Mouse (Mus musculus) intestine, embryonic 15.5 days (tissue): ENCODE results near the gene Eif4g1. TPM values are rescaled to one million over a fixed set of nuclear protein-coding genes. Genes with fewer than 3 reads are reported as not detected.
A peak's percentile ranks its signal among the peaks of the same experiment; 100 is the strongest.

ENCODE experiments used
- ATAC-seq: fragments of 200-750 bp; cut with Nextera tagmentation; 2 replicates; pipeline ENCODE4 v1.8.0; 2017; ENCODE audit warnings: moderate TSS enrichment, moderate library complexity
- H3K27ac ChIP-seq: fragments of 300-500 bp; sonication (generic); 2 replicates; pipeline ENCODE4 v1.5.1; 2015; ENCODE audit warnings: mild to moderate bottlenecking, inconsistent platforms
- H3K27me3 ChIP-seq: fragments of 300-500 bp; sonication (generic); replicated peaks from 2 replicates; pipeline ENCODE4 v1.6.1; 2015; ENCODE audit warnings: inconsistent platforms
- H3K36me3 ChIP-seq: fragments of 300-500 bp; sonication (generic); 2 replicates; pipeline ENCODE4 v1.6.1; 2015; ENCODE audit warnings: inconsistent platforms
- H3K4me1 ChIP-seq: fragments of 300-500 bp; sonication (generic); replicated peaks from 2 replicates; pipeline ENCODE4 v1.6.1; 2015; ENCODE audit warnings: inconsistent platforms
- H3K4me2 ChIP-seq: fragments of 300-500 bp; sonication (generic); replicated peaks from 2 replicates; pipeline ENCODE4 v1.6.1; 2015; ENCODE audit warnings: mild to moderate bottlenecking, inconsistent platforms
- H3K4me3 ChIP-seq: fragments of 300-500 bp; sonication (generic); replicated peaks from 2 replicates; pipeline ENCODE4 v1.5.1; 2015; ENCODE audit warnings: inconsistent platforms
- H3K9ac ChIP-seq: fragments of 300-500 bp; sonication (generic); 2 replicates; pipeline ENCODE4 v1.6.1; 2015; ENCODE audit warnings: inconsistent platforms
- H3K9me3 ChIP-seq: fragments of 300-500 bp; sonication (generic); 2 replicates; pipeline ENCODE4 v1.6.1; 2016; ENCODE audit warnings: inconsistent platforms
- WGBS: fragments of 180-500 bp; shearing (Covaris S2); methylation state at CpG from one replicate; pipeline ENCODE4 v1.1.7; 2015; 5-methylcytosine and 5-hydroxymethylcytosine counted together
- polyA plus RNA-seq: library from polyadenylated mRNA; unstranded; fragments of >200 nt; fragmentation: Nextera tagmentation; extraction: Ambion mirVana; gene quantifications from 2 replicates; pipeline ENCODE4 v1.2.1, GENCODE M21; 2015

Gene Eif4g1
- polyA plus RNA-seq, 1 experiment from 2014 or later: 183 TPM

DNA sequence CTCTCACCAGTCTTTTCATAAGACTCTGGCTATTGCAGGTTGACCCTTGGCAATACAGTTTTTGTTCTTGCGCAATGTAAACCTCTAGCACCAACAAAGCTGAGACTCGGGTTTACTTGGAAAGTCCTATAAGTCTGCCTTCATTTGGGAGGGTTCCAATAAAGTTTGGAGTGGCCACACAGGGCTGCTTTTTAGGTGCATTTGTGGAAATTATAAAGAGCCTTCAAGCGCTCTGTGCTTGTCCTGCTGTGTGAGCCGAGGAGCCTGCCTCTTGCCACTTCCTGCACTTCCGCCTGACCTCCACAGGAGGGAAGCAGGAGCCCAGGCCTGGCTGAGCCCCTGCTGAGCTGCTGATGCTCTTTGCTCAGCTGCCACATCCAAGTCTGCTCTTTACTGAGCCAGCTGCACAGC, 56.2 kb downstream of the Eif4g1 start:
- Histone ChIP-seq H3K36me3 (0 out of 2 replicates have a peak, but pooled peaks cover 7% of the 10 kb centered on the region), H3K27ac (no peak overlapping the region), H3K9me3 (no peaks in the 10 kb centered on the region), H3K27me3 (no peaks in the 10 kb centered on the region), H3K4me3 (no peak overlapping the region), H3K4me1 (no peaks in the 10 kb centered on the region), H3K4me2 (no peak overlapping the region), H3K9ac (no peak overlapping the region)
- WGBS: 33% methylated on average over 5 of the region's 5 CpGs
- peak; percentile 80 for ATAC-seq

DNA sequence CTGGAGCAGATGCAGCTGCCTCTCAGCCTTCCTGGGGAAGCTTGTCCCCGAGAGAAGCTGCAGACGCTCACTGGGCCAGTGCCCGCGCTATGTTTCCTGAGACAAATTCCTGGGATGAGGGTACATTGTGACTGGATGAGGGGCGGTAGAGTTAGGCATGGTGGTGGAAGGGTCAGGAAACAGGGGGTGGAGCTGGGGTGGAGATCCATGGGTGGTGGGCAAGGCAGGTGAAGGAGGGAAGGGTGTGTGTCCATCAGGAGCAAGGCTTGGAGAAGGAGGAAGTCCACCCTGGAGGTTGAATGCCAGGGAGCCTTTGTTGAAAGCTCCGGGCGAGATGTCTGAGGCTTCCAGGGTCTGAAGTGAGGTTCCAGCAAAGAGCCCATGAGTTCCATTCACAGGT, 57.2 kb downstream of the Eif4g1 start:
- H3K36me3 ChIP-seq: 0 out of 2 replicates have a peak, but pooled peaks cover 4% of the 10 kb centered on the region
- ATAC-seq: no peak
- peaks cover 2% of the 10 kb centered on the region for H3K4me1 ChIP-seq
- H3K9me3 ChIP-seq: no peaks in the 10 kb centered on the region
- H3K9ac ChIP-seq: no peak overlapping the region
- H3K27me3 ChIP-seq: no peaks in the 10 kb centered on the region
- no peak overlapping the region for H3K4me3 ChIP-seq
- 78% methylated on average over 7 of the region's 7 CpGs for WGBS
- H3K4me2 ChIP-seq: no peak overlapping the region
- H3K27ac ChIP-seq: no peak overlapping the region

DNA sequence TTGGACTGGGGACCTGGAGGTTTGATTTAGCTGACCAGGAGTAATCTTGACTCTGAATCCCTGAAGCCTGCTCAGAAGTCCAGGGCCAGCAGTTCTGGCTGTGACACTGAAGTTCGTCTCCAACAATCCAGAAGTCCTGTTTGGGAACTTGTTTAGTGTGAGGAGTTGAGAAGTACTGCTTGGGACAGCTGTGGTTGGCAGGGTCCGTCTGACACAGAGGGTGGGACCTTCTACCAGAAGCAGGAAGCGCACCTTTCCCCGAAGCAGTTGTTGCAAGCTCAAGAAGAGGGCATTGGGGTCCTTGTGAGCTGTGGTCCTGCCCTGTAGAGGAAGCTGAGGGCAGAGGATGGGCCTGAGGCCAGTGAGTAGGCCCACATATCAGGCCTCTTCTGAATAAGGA, 57.6 kb downstream of the Eif4g1 start:
- no peak for ATAC-seq

GRCm38 (mm10) chr16:20726384-20726783, 58.3 kb downstream of the Eif4g1 start:
- Histone ChIP-seq H3K9ac (no peak overlapping the region), H3K4me2 (no peak overlapping the region), H3K27ac (no peak overlapping the region), H3K36me3 (0 out of 2 replicates have a peak, but pooled peaks cover 4% of the 10 kb centered on the region), H3K4me1 (peaks cover 5% of the 10 kb centered on the region), H3K9me3 (no peaks in the 10 kb centered on the region), H3K4me3 (no peak overlapping the region), H3K27me3 (no peaks in the 10 kb centered on the region)
- no peak for ATAC-seq
- WGBS: 63% methylated on average over 1 of the region's 1 CpGs

More for the DNA sequence above, 57.6 kb downstream of the Eif4g1 start:
- Histone ChIP-seq H3K4me3 (no peak overlapping the region), H3K36me3 (0 out of 2 replicates have a peak, but pooled peaks cover 4% of the 10 kb centered on the region), H3K4me1 (peaks cover 5% of the 10 kb centered on the region), H3K27ac (no peak overlapping the region), H3K9me3 (no peaks in the 10 kb centered on the region), H3K9ac (no peak overlapping the region), H3K27me3 (no peaks in the 10 kb centered on the region), H3K4me2 (no peak overlapping the region)
- WGBS: 75% methylated on average over 4 of the region's 4 CpGs

DNA sequence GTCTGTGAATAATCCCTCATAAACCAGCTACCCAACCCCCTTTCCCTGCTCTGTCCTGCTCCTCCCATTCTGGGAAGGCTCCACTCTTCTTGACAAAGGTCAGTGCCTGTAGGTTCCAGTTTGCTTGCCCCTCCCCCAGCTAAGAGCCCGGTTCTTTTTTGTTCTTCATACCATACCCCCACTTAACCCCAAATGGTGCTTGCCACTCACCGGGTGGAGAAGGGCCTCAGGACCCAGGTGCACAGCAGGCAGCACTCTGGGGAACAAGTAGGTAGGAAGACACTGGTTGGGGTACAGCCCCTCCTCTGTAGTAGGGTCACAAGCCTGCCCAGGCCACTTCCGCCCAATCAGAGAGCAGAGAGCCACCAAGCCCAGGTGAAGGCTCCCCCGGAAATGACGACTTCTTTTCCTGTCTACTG, 62.2 kb downstream of the Eif4g1 start:
- ATAC-seq: peak; percentile 67
- H3K27ac ChIP-seq: no peak overlapping the region
- H3K9me3 ChIP-seq: no peaks in the 10 kb centered on the region
- no peak overlapping the region for H3K4me3 ChIP-seq
- peaks cover 18% of the 10 kb centered on the region for H3K4me1 ChIP-seq
- H3K9ac ChIP-seq: no peak overlapping the region
- peak overlapping the region; percentile 30; the same call in 1 of the 2 replicates for H3K4me2 ChIP-seq
- 32% methylated on average over 5 of the region's 5 CpGs for WGBS
- H3K27me3 ChIP-seq: peaks cover 14% of the 10 kb centered on the region
- no peaks in the 10 kb centered on the region for H3K36me3 ChIP-seq

DNA sequence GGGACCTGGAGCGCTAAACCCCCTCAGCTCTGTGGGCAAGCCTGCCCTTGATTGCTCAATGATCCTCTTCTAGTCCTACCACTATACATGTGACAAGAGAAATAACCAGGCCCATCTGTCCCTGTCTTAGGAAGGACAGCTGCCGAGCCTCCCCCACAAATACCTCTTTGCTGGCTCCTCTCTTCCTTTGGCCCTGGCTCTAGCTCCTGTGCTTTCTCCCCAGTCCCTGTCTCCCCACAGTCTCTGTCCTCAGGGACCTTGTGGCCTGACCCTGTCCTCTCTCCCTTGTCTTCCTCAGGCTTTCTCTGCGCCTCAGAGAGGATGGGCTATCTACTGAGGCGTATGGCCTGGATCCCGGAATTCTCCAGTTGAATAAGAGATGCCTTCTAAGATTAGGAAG, 63.6 kb downstream of the Eif4g1 start:
- ATAC-seq: no peak
- 69% methylated on average over 5 of the region's 5 CpGs for WGBS
- H3K9me3 ChIP-seq: no peaks in the 10 kb centered on the region
- H3K27me3 ChIP-seq: peaks cover 26% of the 10 kb centered on the region
- no peak overlapping the region for H3K4me3 ChIP-seq
- H3K4me1 ChIP-seq: peaks cover 18% of the 10 kb centered on the region
- no peak overlapping the region for H3K9ac ChIP-seq
- no peaks in the 10 kb centered on the region for H3K36me3 ChIP-seq
- H3K27ac ChIP-seq: no peak overlapping the region
- no peak overlapping the region for H3K4me2 ChIP-seq

DNA sequence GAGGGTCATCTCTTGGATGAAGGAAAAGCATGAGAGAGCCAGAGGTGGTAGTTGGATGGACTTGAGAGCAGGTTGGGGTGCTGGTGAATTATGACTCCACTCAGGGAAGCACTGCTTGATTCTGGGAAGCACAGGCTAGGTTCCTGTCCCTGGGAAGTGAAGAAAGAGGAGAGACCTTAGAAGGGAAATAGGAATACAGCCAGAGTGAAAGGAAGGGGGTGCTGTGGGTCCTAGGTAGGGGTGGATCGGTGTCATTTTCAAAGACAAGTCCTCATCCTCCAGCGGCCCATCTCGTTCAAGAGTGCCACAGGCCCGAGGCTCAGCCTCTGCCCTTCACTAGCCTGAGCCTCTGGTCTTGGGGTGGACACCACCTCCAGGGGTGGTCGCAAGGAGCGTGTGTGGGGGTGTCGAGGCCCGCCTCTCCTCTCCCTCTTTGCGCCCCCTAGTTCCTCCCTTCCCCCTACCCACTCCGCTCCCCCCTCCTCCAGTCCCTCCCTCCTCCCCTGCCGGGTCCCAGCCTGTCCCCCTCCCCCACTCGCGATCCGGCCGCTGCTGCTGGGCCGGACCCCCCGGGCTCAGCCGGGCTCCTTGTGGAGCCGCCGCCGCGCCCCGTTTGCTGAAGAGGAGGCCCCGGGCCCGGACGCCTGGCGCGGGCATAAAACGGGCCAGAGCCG, 64.3 kb downstream of the Eif4g1 start:
- H3K9ac ChIP-seq: peak overlapping the region; percentile 76
- peak overlapping the region; percentile 78 for H3K27ac ChIP-seq
- no peaks in the 10 kb centered on the region for H3K36me3 ChIP-seq
- H3K4me1 ChIP-seq: peaks cover 18% of the 10 kb centered on the region
- 5% methylated on average over 21 of the region's 30 CpGs for WGBS
- ATAC-seq: peak; percentile 29
- peaks cover 26% of the 10 kb centered on the region for H3K27me3 ChIP-seq
- H3K4me2 ChIP-seq: peak overlapping the region; percentile 99
- H3K4me3 ChIP-seq: peak overlapping the region; percentile 65
- no peaks in the 10 kb centered on the region for H3K9me3 ChIP-seq

- Histone ChIP-seq H3K9ac (peak within 1 kb of the TSS; percentile 76), H3K36me3 (no peaks in the 10 kb centered on the region), H3K4me1 (peaks cover 18% of the 10 kb centered on the region), H3K9me3 (no peaks in the 10 kb centered on the region), H3K27ac (peak within 1 kb of the TSS; percentile 78), H3K4me3 (peak within 1 kb of the TSS; percentile 65), H3K4me2 (peak within 1 kb of the TSS; percentile 99), H3K27me3 (peaks cover 26% of the 10 kb centered on the region)
- WGBS: under 1% methylated on average over 62 of the region's 70 CpGs
- peak; percentile 83 for ATAC-seq
Observed at GRCm38 (mm10) chr16:20732925-20733730, 65.0 kb downstream of the Eif4g1 start, which contains the start of gene Chrd. Gene Chrd, plus strand, starts transcription at chr16:20733127.

DNA sequence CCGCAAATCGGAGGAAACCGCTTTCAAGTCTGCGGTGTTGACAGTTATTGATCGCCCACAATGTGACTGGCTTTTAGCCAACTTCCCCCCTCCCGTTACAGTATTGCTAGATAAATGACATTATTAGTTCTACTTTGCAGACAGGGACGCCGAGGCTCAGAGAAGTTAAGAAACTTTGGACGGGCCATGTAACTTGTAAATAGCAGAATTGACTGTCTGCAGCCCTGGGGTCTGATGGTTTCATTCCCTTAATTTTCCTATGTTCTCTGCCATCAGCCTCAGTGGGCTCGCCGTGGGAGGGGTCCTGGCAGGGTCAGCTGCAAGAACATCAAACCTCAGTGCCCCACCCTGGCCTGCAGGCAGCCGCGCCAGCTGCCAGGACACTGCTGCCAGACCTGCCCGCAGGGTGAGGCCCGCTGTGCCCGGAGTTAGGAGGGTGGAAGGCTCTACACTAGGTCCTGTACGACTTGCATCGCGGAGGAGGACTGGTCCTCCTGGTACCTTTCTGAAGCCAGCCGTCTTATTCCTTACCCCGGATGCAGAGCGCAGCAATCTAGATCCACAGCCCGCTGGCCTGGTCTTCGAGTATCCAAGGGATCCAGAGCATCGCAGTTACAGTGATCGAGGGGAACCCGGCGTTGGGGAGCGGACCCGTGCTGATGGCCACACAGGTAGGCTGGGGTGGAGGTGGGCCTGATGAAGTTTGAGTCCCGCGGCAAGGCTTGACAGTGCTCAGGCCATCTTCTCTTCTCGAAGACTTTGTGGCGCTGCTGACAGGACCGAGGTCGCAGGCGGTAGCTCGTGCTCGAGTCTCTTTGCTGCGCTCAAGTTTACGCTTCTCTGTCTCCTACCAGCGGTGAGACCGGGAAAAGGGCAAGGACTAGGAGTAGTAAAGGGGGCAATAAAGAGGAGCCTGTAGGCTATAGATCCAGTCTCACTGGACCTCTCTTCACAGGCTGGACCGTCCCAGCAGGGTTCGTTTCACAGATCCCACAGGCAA, 65.9 kb downstream of the Eif4g1 start, which contains the start of gene Thpo:
Gene Thpo (minus strand): TSS at position 781 of the 1,000 bp plus-strand sequence.
- Histone ChIP-seq H3K4me2 (peak within 1 kb of the TSS; percentile 99), H3K27me3 (peaks cover 26% of the 10 kb centered on the region), H3K9ac (peak within 1 kb of the TSS; percentile 76), H3K4me1 (peaks cover 18% of the 10 kb centered on the region), H3K4me3 (peak within 1 kb of the TSS; percentile 65), H3K36me3 (no peaks in the 10 kb centered on the region), H3K27ac (no peak within 1 kb of the TSS), H3K9me3 (no peaks in the 10 kb centered on the region)
- no peak for ATAC-seq
- 5% methylated on average over 45 of the region's 45 CpGs for WGBS

- no peak overlapping the region for H3K4me2 ChIP-seq
- H3K4me3 ChIP-seq: no peak overlapping the region
- H3K36me3 ChIP-seq: no peaks in the 10 kb centered on the region
- no peak for ATAC-seq
- 82% methylated on average over 5 of the region's 5 CpGs for WGBS
- H3K9me3 ChIP-seq: no peaks in the 10 kb centered on the region
- peaks cover 26% of the 10 kb centered on the region for H3K27me3 ChIP-seq
- peaks cover 13% of the 10 kb centered on the region for H3K4me1 ChIP-seq
- H3K27ac ChIP-seq: no peak overlapping the region
- H3K9ac ChIP-seq: no peak overlapping the region
Observed at GRCm38 (mm10) chr16:20735651-20736050, 67.5 kb downstream of the Eif4g1 start.

- H3K4me1 ChIP-seq: peaks cover 13% of the 10 kb centered on the region
- no peak overlapping the region for H3K4me3 ChIP-seq
- H3K27me3 ChIP-seq: peaks cover 26% of the 10 kb centered on the region
- H3K9me3 ChIP-seq: no peaks in the 10 kb centered on the region
- WGBS: 87% methylated on average over 7 of the region's 7 CpGs
- ATAC-seq: no peak
- no peak overlapping the region for H3K27ac ChIP-seq
- H3K9ac ChIP-seq: no peak overlapping the region
- H3K4me2 ChIP-seq: no peak overlapping the region
- no peaks in the 10 kb centered on the region for H3K36me3 ChIP-seq
Observed at GRCm38 (mm10) chr16:20736168-20736567, 68.1 kb downstream of the Eif4g1 start.
